Mouse (Mus musculus): Measurements from ENCODE around the gene Timm22. TPM values are rescaled to one million over a fixed set of nuclear protein-coding genes. Genes with fewer than 3 reads are reported as not detected.

Timm22 gene
- polyA plus RNA-seq, 1 experiment, result 21.5 TPM

GRCm38 (mm10) chr11:76388711-76389110 is 18.0 kb upstream of the Timm22 start:
- DNase-seq (ENCODE audit: low spot score), result no peak

DNA sequence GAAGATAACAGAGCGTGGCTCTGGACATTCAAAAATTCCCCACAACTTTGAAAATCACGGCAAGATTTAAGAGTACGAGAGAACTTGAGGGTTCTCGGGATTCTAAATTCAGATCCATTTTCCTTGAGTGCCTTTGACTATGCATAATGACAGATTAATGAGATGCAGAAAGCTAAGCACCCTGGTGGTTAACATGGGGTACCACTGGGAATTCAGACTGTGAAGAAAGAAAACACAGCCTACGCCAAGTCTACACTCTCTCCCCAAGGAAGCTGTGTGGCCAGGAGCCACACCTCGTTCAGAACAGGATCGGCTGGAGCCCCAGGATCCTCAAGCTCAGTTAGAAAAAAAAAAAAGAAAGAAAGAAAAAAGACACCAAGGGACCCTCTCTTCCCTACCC is 14.2 kb upstream of the Timm22 start:
- no peak for DNase-seq (ENCODE audit: low spot score)

DNA sequence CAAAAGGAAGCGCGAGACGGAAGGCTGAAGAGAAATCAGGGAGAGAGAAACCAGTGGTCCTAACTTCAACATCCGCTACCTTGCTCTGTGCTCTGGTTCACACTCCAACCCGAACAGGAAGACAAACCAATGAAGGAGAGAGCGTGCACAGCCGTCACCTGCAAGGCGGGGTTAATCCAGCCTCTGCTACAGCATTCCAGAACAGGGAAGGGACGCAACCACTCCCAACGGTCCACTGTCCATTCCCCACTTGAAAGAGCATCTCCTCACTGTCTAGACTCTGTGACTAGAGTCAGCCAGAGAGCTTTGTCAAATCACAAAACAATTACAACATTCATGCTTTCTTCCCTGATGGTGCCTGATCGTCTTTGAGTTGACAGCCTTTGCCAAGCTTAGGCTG is 13.8 kb upstream of the Timm22 start:
- DNase-seq (ENCODE audit: low spot score), result no peak

GRCm38 (mm10) chr11:76397650-76398311 is 9.0 kb upstream of the Timm22 start:
- DNase-seq (ENCODE audit: low spot score), result peak; percentile 49

DNA sequence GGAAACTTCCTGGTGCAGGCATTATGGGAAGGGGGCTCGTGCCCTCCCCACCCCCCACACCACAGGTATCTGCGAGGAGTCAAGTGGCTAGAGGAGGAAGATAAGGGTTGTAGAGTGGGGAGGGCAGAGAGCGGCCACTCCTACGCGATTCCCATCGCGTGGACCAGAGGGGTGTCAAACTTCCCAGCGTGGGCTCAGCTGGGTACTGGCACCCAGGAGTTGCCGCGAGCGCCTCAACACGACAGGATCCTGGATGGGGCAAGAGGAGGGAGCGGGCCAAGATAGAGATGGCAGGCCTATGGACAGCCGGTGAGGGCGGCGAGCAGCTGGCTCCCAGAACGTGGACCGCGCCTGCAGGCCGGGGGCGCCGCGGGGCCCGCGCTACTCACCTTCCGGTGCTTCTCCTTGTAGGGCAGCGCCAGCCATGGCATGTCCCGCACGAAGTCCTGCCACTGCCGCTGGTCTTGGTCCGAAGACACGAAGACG is 8.4 kb upstream of the Timm22 start:
- DNase-seq (ENCODE audit: low spot score), result no peak

- peak; percentile 90 for DNase-seq (ENCODE audit: low spot score)
Measured at GRCm38 (mm10) chr11:76398798-76399586, 7.8 kb upstream of the Timm22 start, which contains the start of gene Nxn. Gene Nxn (minus strand): TSS chr11:76399140.

DNA sequence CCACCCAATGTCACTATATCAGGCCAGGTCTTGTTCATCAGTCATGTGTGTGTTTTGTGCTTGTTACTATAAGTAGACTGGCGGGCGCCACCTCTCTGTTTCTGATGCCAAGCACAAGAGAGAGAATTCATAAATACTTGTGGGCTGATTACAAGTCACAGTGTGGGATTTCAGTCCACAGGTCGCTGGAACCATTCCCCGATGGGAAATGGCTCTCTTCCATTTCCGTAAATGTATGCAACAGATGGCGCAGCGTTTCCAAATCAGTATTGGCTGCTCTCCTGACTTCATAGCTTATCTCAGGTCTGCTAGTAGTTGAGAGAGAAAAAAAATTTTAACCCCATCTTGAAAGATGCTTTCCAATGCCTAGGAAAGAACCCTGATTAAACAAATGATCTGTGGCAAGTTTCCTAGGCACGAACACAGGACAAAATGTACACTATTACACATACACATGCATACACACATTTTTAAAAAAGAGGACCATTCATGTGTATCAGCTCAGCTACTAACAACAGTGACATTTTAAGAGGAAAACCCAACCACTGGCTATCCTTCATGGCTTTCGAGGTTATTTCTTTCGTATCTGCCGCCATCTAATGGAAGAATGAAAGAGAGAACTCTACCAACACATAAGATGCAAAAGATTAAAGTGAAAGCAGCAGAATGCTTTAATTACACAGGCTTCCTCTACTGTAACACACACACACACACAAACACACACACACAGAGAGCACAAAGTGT is 7.0 kb upstream of the Timm22 start:
- DNase-seq (ENCODE audit: low spot score), result no peak

- no peak for DNase-seq (ENCODE audit: low spot score)
Measured at GRCm38 (mm10) chr11:76401398-76401797, 5.4 kb upstream of the Timm22 start.

DNA sequence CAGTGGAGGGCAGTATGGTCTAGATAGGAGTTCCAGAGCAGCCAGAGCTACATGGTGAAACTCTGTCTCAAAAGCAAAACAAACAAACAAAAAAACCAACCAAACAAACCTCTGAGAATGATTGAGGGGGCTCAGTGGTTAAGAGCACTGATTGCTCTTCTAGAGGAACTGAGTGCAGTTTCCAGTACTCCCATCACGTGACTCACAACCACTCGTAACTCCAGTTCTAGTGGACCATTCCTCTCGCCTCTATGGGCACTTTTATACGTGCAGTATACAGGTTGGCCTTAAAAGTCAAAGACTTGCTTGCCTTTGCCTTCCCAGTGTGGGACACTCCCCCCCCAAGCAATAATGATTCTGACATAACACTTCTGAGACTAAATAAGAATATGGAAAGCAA is 1.6 kb upstream of the Timm22 start:
- DNase-seq (ENCODE audit: low spot score), result no peak

- no peak for DNase-seq (ENCODE audit: low spot score)
Measured at GRCm38 (mm10) chr11:76405626-76406264, 1.0 kb upstream of the Timm22 start.

DNA sequence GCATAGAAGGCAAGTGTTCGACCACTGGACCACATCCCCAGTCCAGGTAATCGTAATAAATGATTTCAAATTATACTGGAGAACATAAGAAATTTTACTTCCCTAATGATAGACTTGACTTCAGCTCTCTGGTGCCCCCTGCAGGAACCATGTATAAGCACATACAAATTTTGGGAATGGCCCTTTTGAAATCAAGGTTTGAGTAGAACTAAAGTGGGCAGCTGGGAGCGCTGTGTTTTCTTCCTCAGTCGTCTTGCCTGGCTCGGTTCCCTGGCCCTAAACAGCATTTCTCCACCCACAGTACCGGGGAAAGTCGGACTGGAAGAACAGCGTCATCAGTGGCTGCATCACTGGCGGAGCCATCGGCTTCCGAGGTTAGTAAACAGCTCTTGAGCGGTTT is 4.1 kb downstream of the Timm22 start:
- DNase-seq (ENCODE audit: low spot score), result no peak

DNA sequence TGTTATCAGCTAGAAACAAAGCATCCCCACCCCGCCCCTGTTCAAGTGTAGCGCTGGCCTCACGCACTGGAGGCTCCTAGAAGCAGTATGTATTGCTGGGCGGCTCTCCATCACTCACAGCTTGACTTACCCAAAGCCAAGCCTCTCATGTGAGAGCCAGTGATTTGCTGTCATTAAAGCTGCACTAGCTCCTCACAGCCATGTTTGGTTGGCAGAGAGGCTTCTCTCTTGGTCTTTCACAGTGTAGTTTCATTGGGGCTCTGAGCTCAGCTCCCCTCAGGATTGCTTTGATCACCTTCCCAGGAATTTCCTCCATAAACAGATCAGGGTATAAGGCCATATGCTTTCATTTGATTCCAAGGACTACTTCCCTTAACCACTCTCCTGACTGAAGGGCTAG is 6.5 kb downstream of the Timm22 start:
- no peak for DNase-seq (ENCODE audit: low spot score)

GRCm38 (mm10) chr11:76415001-76415400 is 8.2 kb downstream of the Timm22 start:
- no peak for DNase-seq (ENCODE audit: low spot score)

- DNase-seq (ENCODE audit: low spot score), result no peak
Measured at GRCm38 (mm10) chr11:76415985-76416384, 9.2 kb downstream of the Timm22 start.

GRCm38 (mm10) chr11:76418423-76418822 is 11.7 kb downstream of the Timm22 start:
- no peak for DNase-seq (ENCODE audit: low spot score)

DNA sequence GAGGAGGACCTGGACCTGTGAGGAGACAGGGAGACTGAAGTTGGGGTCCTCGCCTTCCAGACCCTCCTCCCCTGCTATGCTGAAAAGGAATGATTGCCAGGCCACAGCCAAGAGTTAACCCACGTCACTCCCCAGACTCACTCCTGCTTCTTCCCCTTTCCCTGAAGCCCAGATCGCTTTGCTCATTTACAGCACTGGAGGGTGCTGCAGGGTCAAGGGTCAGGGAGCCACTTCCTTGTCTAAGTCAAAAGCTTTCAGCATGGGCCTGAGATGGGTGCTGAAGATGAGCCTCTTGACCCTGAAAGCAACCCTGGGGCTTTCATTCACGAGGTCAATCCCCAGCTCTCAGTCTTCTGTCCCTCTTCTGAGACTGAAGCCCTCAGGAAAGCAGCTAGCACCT is 12.4 kb downstream of the Timm22 start:
- no peak for DNase-seq (ENCODE audit: low spot score)

DNA sequence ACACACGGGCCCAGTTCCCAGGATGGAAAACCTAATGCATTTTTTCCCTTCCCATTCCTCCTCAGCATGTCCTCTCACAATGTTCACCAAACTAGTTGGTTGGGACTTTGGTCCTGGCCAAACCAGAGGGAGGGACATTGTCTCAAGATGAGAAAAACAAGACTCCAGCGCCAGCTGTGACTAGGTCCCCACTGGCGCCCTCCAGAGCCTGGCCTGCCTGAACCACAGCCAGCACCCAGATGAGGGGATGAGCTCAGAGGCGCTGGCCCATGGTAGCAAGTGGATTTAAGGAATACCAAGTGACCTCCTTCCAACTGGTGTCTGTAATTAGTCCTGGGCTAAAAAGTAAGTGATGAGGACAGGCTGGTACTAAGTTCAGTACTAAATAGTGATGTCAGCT is 14.1 kb downstream of the Timm22 start:
- no peak for DNase-seq (ENCODE audit: low spot score)

DNA sequence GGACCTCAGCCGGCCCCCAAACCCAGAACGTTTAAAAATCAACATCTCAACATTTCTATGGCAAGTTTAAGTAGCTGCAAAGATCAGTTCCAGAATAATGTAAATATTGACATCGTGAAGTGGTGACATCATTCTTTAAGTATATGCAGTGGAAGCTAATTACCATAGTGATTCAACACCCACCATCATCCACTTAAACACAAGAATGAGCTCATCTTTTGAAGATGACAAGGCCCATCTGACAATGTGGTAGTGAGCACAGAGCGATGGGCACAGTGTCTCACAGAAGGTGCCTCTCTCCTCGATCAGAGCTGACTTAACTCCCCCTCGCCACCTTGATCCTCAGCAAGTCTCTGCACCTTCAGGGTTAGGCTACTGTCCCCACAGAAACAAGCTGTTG is 19.0 kb downstream of the Timm22 start:
- DNase-seq (ENCODE audit: low spot score), result no peak

DNA sequence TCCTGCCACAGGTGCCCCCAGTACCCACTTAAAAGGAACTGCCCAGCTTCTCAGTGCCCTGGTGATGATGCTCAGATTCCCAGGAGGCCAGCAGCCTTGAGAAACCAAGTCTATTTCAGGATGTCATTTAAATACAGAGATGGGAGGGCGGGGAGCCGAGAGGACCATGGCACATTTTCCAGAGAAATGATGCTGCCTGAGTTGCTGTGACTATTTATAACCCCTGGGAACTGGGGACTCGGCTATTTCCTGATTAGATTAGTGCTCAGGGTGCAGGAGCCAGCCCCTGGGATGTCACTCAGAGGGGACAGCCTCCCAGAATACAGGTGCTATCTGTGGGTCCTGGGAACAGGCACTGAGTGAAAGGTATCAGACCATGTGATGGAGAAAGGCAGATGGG is 21.0 kb downstream of the Timm22 start:
- no peak for DNase-seq (ENCODE audit: low spot score)

DNA sequence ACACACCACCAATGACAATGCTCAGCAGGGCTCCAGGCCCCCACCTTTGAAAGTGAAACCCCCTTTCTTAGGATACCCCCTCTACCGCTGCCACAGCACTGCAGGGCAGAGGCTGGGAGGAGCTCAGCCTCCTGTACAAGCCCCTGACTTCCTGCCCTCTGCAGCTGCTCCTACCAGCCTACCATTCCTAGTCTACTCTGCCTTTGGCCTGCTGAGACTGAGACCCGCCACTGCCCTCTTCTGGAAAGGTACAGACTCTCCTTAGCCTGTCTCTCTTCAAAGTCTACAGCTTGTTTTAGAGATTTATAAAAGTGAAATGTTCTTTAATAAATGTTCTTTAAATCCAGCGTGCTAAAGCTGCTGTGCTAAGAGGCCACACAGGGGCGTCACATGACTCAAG is 22.3 kb downstream of the Timm22 start:
- DNase-seq (ENCODE audit: low spot score), result no peak

DNA sequence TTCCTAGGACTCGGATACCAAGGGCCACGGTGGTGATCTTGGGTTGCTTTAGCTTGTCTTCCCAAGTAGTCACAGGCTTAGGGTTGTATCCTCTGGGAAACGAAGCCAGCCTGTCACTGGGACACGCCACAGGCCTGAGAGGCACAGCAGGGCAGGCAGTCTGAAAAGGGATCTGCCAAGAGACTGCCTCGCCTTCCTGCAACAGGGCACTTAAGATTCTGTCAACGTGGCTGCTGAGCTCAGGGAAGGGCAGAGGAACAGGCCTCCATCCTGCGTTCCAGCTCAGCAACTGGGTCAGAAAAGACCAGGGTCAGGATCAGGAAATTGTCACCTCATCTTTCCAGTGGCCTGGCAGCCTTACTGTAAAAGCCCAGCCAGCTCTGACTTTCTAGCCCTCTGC is 22.8 kb downstream of the Timm22 start:
- DNase-seq (ENCODE audit: low spot score), result no peak

All from urinary bladder, adult 2 months (tissue).